Mouse (Mus musculus): ENCODE data around the gene Rpap3. TPM values are rescaled to one million over a fixed set of nuclear protein-coding genes. Genes with fewer than 3 reads are reported as not detected.

The Rpap3 gene
- total and polyA plus RNA-seq, 3 experiments: 43.1 to 73.7 (median 69.1) TPM

DNA sequence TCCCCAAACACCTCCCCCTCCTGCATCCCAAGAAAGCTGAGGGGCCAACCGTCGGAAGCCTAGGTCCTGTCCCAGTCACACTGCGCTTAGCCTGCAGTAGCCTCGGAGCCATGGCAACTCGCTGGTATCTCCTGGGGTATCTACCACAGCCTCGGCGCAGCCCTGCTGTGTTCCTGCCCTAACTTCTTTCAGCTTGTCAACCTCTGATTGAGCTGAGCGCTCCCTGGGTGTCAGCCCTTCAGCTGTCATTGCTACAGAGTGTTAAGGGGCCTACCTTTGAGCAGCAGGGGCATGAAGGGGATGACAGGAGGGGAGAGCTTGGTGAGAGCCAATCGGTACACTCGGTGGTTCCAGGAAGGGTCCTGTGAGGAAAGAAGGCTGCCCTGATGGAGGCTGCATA lies 42.7 kb upstream of the Rpap3 start:
- no peak for DNase-seq (ENCODE audit: extremely low read depth)
- no peak for TF ChIP-seq CHD2 (IDR thresholded peaks at IDR 0.05; ENCODE audit: low read length)
- H3K27ac ChIP-seq (ENCODE audit: insufficient read depth, low read depth): no peak overlapping the region
- no peak overlapping the region for H3K4me2 ChIP-seq (ENCODE audit: insufficient read depth, low read depth, poor library complexity, severe bottlenecking)
- H3K79me2 ChIP-seq (replicated peaks; ENCODE audit: control insufficient read depth, extremely low read depth, insufficient read depth, poor library complexity, severe bottlenecking): no peaks in the 10 kb centered on the region
- peaks cover 31 to 54% of the 10 kb centered on the region in 2 experiments for H3K4me1 ChIP-seq (ENCODE audit: control insufficient read depth in 1 of 2, insufficient read depth in 2 of 2)
- H3K4me3 ChIP-seq (replicated peaks in 1 of 3; ENCODE audit: low read depth in 2 of 3, low read length in 2 of 3, poor library complexity in 1 of 3): no peak overlapping the region
- in situ Hi-C loops (cut with MboI; ENCODE audit: low pct_ligation_motif_present, low pct_unique_long_range_greater_than_20kb, low sequenced_read_pairs) (no loop called here), dilution Hi-C loops (cut with MboI; ENCODE audit: extremely low pct_ligation_motif_present, extremely low pct_unique_long_range_greater_than_20kb, low sequenced_read_pairs) (no loop called here)
- H3K9ac ChIP-seq (ENCODE audit: insufficient read depth, low read depth): no peak overlapping the region
- H3K27me3 ChIP-seq (replicated peaks): no peaks in the 10 kb centered on the region
- H3K36me3 ChIP-seq (replicated peaks in 1 of 2; ENCODE audit: control insufficient read depth in 1 of 2, insufficient read depth in 1 of 2, low read length in 1 of 2): peaks cover 0 to 29% of the 10 kb centered on the region in 2 experiments
- H3K9me3 ChIP-seq (replicated peaks; ENCODE audit: low read length): no peaks in the 10 kb centered on the region

DNA sequence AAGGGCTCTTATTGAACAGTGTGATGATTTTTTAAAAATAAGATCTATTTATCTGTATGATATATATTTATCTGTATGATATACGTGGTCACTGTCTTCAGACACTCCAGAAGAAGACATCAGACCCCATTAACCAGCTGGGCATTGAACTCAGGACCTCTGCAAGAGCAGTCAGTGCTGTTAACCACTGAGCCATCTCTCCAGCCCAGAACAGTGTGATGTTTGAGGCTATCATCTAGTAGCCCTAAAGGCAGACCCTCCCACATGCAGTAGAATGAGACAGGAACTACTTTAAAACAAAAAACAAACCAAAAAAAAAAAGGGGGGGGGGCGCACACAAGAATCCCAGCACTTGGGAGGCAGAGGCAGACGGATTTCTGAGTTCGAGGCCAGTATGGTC lies 41.9 kb upstream of the Rpap3 start:
- no peak overlapping the region for H3K9ac ChIP-seq (ENCODE audit: insufficient read depth, low read depth)
- peaks cover 0 to 29% of the 10 kb centered on the region in 2 experiments for H3K36me3 ChIP-seq (replicated peaks in 1 of 2; ENCODE audit: control insufficient read depth in 1 of 2, insufficient read depth in 1 of 2, low read length in 1 of 2)
- in situ Hi-C loops (cut with MboI; ENCODE audit: low pct_ligation_motif_present, low pct_unique_long_range_greater_than_20kb, low sequenced_read_pairs): no loop called here
- no peaks in the 10 kb centered on the region for H3K9me3 ChIP-seq (replicated peaks; ENCODE audit: low read length)
- no peak overlapping the region for H3K4me3 ChIP-seq (replicated peaks in 1 of 3; ENCODE audit: low read depth in 2 of 3, low read length in 2 of 3, poor library complexity in 1 of 3)
- peaks cover 40 to 62% of the 10 kb centered on the region in 2 experiments for H3K4me1 ChIP-seq (ENCODE audit: control insufficient read depth in 1 of 2, insufficient read depth in 2 of 2)
- DNase-seq (ENCODE audit: extremely low read depth): no peak
- dilution Hi-C loops (cut with MboI; ENCODE audit: extremely low pct_ligation_motif_present, extremely low pct_unique_long_range_greater_than_20kb, low sequenced_read_pairs): no loop called here
- H3K79me2 ChIP-seq (replicated peaks; ENCODE audit: control insufficient read depth, extremely low read depth, insufficient read depth, poor library complexity, severe bottlenecking): no peaks in the 10 kb centered on the region
- TF ChIP-seq UBTF (IDR thresholded peaks at IDR 0.05; ENCODE audit: low read depth, low read length) (no peak), MYC (IDR thresholded peaks at IDR 0.05; ENCODE audit: low read depth, low read length) (no peak), TCF12 (IDR thresholded peaks at IDR 0.05; ENCODE audit: low read depth, low read length) (no peak), MAFK (IDR thresholded peaks at IDR 0.05; ENCODE audit: insufficient replicate concordance, low read length) (no peak), RCOR1 (conservative IDR thresholded peaks at IDR 0.05; ENCODE audit: low read depth, low read length) (no peak), USF2 (conservative IDR thresholded peaks at IDR 0.05; ENCODE audit: low read depth, low read length) (no peak), ZKSCAN1 (IDR thresholded peaks at IDR 0.05; ENCODE audit: borderline replicate concordance, low read depth, low read length) (no peak), E2F4 (IDR thresholded peaks at IDR 0.05; ENCODE audit: insufficient replicate concordance, low read depth, low read length) (no peak), ZNF384 (IDR thresholded peaks at IDR 0.05; ENCODE audit: low read depth, low read length) (no peak), CHD1 (IDR thresholded peaks at IDR 0.05; ENCODE audit: low read depth, low read length) (no peak), JUND (conservative IDR thresholded peaks at IDR 0.05; ENCODE audit: low read depth, low read length) (no peak), PAX5 (IDR thresholded peaks at IDR 0.05; ENCODE audit: low read length) (no peak), KAT2A (IDR thresholded peaks at IDR 0.05; ENCODE audit: insufficient replicate concordance, low read length) (no peak), ZMIZ1 (IDR thresholded peaks at IDR 0.05; ENCODE audit: low read depth, low read length) (no peak), MXI1 (IDR thresholded peaks at IDR 0.05; ENCODE audit: low read depth, low read length) (no peak)
- H3K4me2 ChIP-seq (ENCODE audit: insufficient read depth, low read depth, poor library complexity, severe bottlenecking): no peak overlapping the region
- H3K27me3 ChIP-seq (replicated peaks): no peaks in the 10 kb centered on the region
- no peak overlapping the region for H3K27ac ChIP-seq (ENCODE audit: insufficient read depth, low read depth)
